Mouse (Mus musculus): ENCODE measurements around the gene Tigd3. TPM values are rescaled to one million over a fixed set of nuclear protein-coding genes. Genes with fewer than 3 reads are reported as not detected.

Gene Tigd3
- total and polyA plus RNA-seq, 3 experiments: 2.1 to 2.2 TPM; not detected in 1

GRCm38 (mm10) chr19:5894002-5894678 is at the start of gene Tigd3 (continued):
- peak; percentile 93 for TF ChIP-seq SIN3A (IDR thresholded peaks at IDR 0.05; ENCODE audit: low read length)
- TF ChIP-seq TCF12 (IDR thresholded peaks at IDR 0.05; ENCODE audit: low read depth, low read length): 0 out of 2 replicates have a peak, but pooled peaks have one; percentile 23
- TF ChIP-seq USF1 (IDR thresholded peaks at IDR 0.05; ENCODE audit: low read depth, low read length): no peak
- TF ChIP-seq ELF1 (IDR thresholded peaks at IDR 0.05; ENCODE audit: low read depth, low read length): peak; percentile 50

GRCm38 (mm10) chr19:5943404-5943803 is 49.5 kb upstream of the Tigd3 start:
- Histone ChIP-seq H3K27ac (ENCODE audit: control insufficient read depth, low read depth, low read length) (no peak overlapping the region), H3K4me1 (ENCODE audit: control insufficient read depth in 1 of 2, insufficient read depth in 2 of 2, low read length in 2 of 2) (no peaks in the 10 kb centered on the region), H3K4me3 (ENCODE audit: control insufficient read depth in 1 of 2, insufficient read depth in 1 of 2, low read depth in 2 of 2, low read length in 2 of 2) (no peak overlapping the region), H3K36me3 (ENCODE audit: control insufficient read depth in 1 of 2, insufficient read depth in 2 of 2, low read length in 2 of 2) (no peaks in the 10 kb centered on the region; a peak in 1 of 4 replicates), H3K79me2 (ENCODE audit: control insufficient read depth, insufficient read depth, low read length, poor library complexity) (no peaks in the 10 kb centered on the region), H3K9ac (ENCODE audit: control insufficient read depth, low read depth, low read length, poor library complexity, severe bottlenecking) (no peak overlapping the region), H3K9me3 (replicated peaks; ENCODE audit: insufficient read depth, low read length) (no peaks in the 10 kb centered on the region), H3K27me3 (ENCODE audit: control insufficient read depth in 1 of 2, insufficient read depth in 2 of 2, low read length in 2 of 2) (no peaks in the 10 kb centered on the region)
- DNase-seq (ENCODE audit: low read depth, low spot score): no peak
- no peak for TF ChIP-seq POLR2AphosphoS5 (IDR thresholded peaks at IDR 0.05; ENCODE audit: borderline replicate concordance, low read depth, low read length)
- no peak for TF ChIP-seq UBTF (IDR thresholded peaks at IDR 0.05; ENCODE audit: borderline replicate concordance, insufficient read depth, low read depth, low read length)
- TF ChIP-seq EP300 (IDR thresholded peaks at IDR 0.05; ENCODE audit: low read depth in 1 of 2, low read length in 2 of 2): no peak
- no peak for TF ChIP-seq USF1 (IDR thresholded peaks at IDR 0.05; ENCODE audit: low read depth, low read length)
- no peak for TF ChIP-seq TCF12 (IDR thresholded peaks at IDR 0.05; ENCODE audit: low read depth, low read length)
- no peak for TF ChIP-seq POLR2A (IDR thresholded peaks at IDR 0.05; ENCODE audit: control insufficient read depth in 1 of 2, insufficient read depth in 1 of 2, low read depth in 1 of 2, low read length in 2 of 2, poor library complexity in 1 of 2)
- TF ChIP-seq RAD21 (IDR thresholded peaks at IDR 0.05; ENCODE audit: low read depth, low read length): no peak
- TF ChIP-seq HCFC1 (IDR thresholded peaks at IDR 0.05; ENCODE audit: low read depth, low read length): no peak
- no peak for TF ChIP-seq MYB (IDR thresholded peaks at IDR 0.05; ENCODE audit: low read depth, low read length)
- TF ChIP-seq SIN3A (IDR thresholded peaks at IDR 0.05; ENCODE audit: low read length): no peak
- no peak for TF ChIP-seq ETS1 (IDR thresholded peaks at IDR 0.05; ENCODE audit: low read depth, low read length)
- TF ChIP-seq CTCF (IDR thresholded peaks at IDR 0.05 in 2 of 3, conservative IDR thresholded peaks at IDR 0.05 in 1 of 3; ENCODE audit: control insufficient read depth in 1 of 3, insufficient read depth in 1 of 3, low read depth in 2 of 3, low read length in 3 of 3, poor library complexity in 1 of 3, severe bottlenecking in 1 of 3): no peak
- TF ChIP-seq ZMIZ1 (IDR thresholded peaks at IDR 0.05; ENCODE audit: low read depth, low read length): no peak
- no peak for TF ChIP-seq KAT2A (conservative IDR thresholded peaks at IDR 0.05; ENCODE audit: low read depth, low read length)
- TF ChIP-seq GATA1 (IDR thresholded peaks at IDR 0.05; ENCODE audit: low read depth, low read length): no peak
- TF ChIP-seq MAZ (IDR thresholded peaks at IDR 0.05; ENCODE audit: low read depth, low read length): no peak
- no peak for TF ChIP-seq MYC (IDR thresholded peaks at IDR 0.05; ENCODE audit: low read depth, low read length)
- no peak for TF ChIP-seq GABPA (IDR thresholded peaks at IDR 0.05; ENCODE audit: low read depth, low read length)
- TF ChIP-seq POLR2AphosphoS2 (IDR thresholded peaks at IDR 0.05; ENCODE audit: low read length): no peak

Data from MEL (cell line).